Mouse (Mus musculus) B cell, adult 62 days (primary cell): ENCODE measurements around the gene Nebl. TPM values are rescaled to one million over a fixed set of nuclear protein-coding genes. Genes with fewer than 3 reads are reported as not detected.

Experiments
- total RNA-seq: library from RNA; stranded (reverse); gene quantifications from 4 replicates; pipeline ENCODE4 v1.2.4, GENCODE M21; 2023

Gene Nebl
- 13.6 to 18.6 TPM (median 16.6 TPM) in 4 replicates for total RNA-seq

GRCm38 (mm10) chr2:17730957-17731830, at the start of gene Nebl:
TSS of gene Nebl (minus strand) at chr2:17731464.

